Mouse (Mus musculus): ENCODE results near the gene Cfap70.

Cfap70 gene

DNA sequence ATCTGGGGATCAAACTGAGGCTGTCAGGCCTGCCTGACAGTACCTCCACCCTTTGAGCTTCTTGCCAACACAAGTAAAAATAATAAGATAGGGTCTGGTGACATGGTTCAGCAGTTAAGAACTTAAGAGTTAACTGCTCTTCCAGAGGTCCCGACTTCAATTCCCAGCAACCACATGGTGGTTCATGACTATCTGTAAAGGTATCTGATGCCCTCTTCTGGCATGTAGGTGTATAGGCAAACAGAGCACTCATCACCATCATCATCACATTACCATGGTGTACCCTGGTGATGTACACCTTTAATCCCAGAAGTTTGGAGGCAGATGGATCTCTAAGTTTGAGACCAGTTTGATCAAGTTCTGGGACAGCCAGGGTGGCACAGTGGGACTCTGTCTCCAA lies 23.4 kb downstream of the Cfap70 start:
- DNase-seq (ENCODE audit: inconsistent age in 2 of 2, low spot score in 1 of 2): no peak

DNA sequence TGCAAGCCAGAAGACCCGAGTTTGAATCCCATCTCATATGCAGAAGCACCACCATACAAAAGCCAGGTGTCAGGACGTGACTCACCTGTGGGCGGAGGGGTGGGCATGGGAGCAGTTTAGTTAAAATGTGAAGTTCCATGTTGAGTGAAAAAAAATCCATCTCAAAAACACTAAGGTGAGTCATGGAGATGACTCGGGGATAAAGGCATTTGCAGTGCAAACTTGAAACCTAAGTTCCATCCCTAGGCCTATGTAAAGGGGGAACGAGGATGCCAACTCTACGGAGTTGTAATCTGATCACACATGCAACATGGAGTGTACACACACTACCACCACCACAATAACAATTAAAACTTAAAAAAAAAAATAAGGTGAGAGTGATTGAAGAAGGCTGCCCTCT lies 29.0 kb downstream of the Cfap70 start:
- DNase-seq (ENCODE audit: inconsistent age in 2 of 2, low spot score in 1 of 2): no peak

DNA sequence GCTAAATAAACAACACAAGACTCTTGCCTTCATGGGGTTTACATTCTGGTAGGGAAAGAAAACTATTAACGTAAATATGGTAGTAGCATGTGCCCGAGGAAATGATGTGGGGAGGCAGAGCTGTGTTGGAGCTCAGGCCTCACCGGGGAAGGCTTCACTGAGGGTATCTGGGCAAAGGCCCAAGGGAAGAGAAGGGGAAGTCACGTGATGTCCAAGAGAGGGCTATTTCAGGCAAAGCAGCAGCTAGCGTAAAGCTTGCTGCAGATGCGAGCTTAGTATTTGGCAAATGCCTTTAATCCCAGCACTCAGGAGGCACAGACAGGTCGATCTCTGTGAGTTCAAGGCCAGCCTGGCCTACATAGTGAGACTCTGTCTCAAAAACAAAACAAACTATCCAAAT lies 29.8 kb downstream of the Cfap70 start:
- peak in 1 of 2 experiments; percentile 43 for DNase-seq (ENCODE audit: inconsistent age in 2 of 2, low spot score in 1 of 2)

DNA sequence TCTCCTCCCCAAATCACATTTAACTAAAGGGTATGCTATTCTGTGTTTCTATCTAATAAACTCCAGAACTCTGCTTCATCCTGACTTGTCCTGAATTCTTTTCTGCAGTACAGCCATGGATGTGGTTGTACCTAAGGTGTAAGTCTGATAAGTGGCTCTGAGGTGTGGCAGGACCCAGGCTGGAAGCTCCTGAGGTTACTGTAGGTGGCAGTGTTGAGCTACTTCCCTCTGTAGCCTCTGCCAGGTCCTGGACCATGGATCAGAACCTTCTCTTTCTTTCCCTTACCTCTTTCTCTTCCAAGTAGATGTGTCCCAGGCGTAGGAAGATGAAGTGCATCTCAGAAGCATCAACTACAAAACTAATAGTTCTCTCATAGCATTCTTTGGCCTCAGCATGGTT lies 52.0 kb downstream of the Cfap70 start:
- DNase-seq (ENCODE audit: inconsistent age in 2 of 2, low spot score in 1 of 2): peak in 1 of 2 experiments; percentile 82

DNA sequence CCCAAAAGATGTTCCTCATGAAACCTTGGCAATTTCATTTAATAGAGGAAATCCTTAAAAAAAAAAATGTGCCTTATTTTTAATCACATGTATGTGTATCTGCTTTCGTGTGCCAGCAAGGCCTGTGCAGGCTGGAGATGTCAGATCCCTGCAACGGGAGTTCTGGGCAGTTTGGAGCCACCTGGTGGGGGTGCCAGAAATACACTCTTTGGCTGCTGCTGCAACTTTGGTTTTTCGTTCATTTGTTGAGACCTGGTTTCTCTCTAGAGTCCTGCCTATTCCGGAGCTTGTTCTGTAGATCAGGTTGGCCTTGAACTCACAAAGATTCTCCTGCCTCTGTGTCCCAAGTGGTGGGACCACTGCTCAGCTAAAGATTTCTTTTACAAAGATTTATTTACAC lies 53.2 kb downstream of the Cfap70 start:
- DNase-seq (ENCODE audit: inconsistent age in 2 of 2, low spot score in 1 of 2): peak; percentile 51 to 82

DNA sequence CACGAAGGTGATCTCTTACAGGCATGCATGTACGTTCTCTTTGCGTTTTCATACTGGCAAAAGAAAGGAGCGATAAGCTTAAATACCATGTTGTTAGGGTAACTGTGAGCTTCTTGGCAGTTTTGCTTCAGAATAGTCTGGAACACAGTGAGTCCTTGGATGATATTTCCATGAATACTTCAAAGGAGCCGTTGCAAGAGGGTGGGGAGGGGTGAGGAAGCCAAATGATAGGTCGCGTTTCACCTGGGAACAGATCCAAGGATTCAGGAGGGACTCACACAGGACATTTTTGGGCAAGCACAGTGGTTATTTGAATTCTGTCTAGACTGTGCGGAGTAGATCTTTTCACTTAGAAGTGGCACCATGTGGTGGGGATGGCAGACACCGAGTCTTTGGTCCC lies 54.8 kb downstream of the Cfap70 start:
- peak; percentile 61 to 86 for DNase-seq (ENCODE audit: inconsistent age in 2 of 2, low spot score in 1 of 2)

DNA sequence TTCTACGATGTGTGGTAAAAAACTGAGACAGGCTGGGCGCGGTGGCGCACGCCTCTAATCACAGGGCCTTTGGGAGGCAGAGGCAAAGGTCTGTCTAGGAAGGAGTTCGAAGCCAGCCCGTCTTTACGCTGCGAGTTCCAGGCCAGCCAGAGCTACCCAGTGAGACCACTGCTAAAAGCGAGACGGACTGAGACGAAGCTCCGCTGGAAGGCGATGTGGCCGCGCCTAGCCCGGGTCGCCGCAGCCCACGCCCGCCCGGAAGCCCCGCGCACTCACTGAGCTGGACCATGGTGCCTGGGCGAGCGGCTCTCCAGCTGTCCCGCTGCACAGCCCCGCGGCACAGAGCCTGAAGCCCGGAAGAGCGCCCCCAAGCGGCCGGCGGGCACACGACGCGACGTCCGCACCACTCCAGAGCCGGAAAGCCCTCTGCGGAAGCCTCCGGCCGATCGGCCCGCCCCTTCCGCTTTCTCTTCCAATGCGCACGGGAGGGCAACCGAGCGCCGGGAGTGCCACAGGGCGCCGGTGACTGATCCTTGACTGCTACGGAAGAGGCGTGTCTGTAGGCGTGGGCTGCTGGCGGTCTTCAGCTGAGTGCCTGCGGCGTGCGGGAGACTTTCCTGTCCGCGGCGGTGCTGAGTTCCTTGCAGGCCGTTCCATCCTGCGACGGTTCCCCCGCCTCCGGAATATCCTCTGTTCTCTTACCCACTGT lies 58.7 kb downstream of the Cfap70 start, which contains the start of gene Mrps16:
Gene Mrps16 (minus strand): TSS at position 430 of the 709 bp plus-strand sequence.
- peak; percentile 98 for DNase-seq (ENCODE audit: inconsistent age in 2 of 2, low spot score in 1 of 2)

DNA sequence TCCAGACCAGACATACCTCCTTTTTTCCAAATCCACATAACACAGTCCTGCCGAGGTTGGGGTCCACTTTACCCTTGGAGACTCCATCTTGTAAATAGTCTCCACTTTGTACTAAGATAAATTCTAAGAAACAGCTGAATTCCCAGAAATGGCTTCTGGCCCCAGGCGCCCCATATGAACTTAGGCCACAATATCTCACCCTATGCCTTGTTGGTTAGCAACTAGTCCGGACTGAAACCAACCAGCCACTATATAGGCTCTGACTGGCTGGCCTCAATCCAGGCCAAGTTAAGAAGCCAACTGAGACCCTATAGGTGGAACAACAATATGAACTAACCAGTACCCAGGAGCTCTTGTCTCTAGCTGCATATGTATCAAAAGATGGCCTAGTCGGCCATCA lies 59.7 kb downstream of the Cfap70 start:
- peak in 1 of 2 experiments; percentile 56 for DNase-seq (ENCODE audit: inconsistent age in 2 of 2, low spot score in 1 of 2)

DNA sequence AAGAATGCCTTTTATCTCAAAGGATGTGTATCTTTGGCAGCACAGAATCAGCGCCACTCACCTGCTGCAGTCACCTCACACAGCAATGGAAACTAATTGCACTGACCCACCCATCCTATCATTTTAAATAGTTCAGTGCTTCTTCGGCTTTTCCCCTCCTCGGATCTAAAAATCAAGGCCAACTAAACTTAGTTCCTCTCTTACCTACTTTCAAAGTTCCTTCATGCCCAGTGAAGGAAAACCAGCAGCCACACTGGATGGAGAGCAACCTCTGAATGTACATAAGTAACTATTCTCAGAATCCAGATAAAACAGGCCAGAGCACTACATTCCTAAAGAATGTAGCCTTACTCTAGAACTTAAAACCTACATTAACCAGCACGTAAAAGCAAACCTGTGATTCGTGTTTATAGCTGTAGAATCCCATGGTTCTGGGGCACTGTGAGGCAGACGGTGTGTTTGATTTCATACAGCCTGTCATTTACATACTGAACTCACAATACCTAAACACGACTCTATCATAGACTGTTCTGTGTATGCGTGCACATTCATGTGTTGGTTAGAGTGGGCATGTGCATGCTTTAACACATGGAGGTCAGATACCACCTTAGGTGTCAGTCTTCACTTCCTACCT lies 62.5 kb downstream of the Cfap70 start:
- peak in 1 of 2 experiments; percentile 56 for DNase-seq (ENCODE audit: inconsistent age in 2 of 2, low spot score in 1 of 2)

DNA sequence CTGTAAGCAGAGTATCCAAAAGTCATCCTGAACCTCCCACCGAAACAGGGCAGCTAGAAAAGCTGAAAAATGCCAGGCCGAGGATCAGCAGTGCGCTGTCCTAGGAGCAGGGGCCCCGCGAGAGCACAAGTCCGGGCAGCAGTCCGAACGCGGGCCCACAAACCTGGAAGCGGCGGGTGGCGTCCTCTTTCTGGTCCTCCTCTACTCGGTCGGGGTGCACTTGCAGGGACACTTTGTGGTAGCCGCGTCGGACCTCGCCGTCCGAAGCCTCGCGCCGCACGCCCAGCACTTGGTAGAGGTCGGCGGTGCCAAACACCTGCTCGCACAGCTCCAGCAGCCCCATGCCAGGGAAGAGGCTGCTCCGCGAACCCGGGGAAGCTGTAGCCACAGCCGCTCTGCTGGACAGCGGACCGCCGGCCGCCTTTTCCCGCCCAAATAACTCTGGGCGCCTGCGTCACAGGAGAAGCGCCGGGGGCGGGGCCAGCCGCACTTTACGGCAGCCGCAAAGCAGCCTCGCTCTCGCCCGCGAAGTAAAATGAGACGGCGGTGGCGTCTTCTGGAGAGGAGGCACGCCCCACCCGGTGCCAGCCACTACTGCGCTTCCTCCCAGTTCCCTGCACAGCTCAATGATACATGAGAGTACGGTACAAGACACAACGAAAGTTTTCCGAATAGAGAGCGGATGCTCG lies 63.4 kb downstream of the Cfap70 start, which contains the start of gene Dnajc9:
Gene Dnajc9 (minus strand): TSS at position 470 of the 689 bp plus-strand sequence.
- peak; percentile 95 to 98 for DNase-seq (ENCODE audit: inconsistent age in 2 of 2, low spot score in 1 of 2)

DNA sequence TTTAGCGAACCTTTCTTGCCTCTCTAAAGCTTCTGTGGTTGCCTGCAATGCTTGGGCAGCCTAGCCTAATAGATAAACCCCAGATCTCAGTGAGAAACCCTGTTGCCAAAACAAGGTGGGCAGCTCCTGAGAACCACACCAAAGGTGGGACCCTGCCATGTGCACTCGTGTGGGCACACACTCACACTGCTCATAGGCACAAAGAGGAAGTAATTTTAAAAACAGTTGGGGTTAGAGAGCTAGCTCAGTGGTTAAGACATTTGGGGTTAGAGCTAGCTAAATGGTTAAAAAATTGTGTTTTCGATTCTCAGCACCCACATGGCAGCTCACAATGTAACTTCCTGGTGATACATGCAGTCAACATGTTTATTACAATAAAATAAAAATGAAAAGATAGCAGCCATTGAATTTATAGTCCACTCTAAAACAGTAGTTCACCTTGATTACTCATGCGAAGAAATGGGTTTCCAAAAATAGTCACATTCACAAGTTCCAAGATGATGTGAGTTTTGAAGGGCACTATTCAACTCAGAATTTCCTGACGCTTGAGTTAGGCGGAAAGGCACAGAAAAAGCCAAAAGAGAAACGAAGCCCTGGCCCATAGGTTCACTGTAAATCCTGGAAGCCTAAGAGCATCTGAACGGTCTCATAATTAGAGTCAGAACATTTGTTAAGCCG lies 72.1 kb downstream of the Cfap70 start:
- DNase-seq (ENCODE audit: inconsistent age in 2 of 2, low spot score in 1 of 2): no peak

DNA sequence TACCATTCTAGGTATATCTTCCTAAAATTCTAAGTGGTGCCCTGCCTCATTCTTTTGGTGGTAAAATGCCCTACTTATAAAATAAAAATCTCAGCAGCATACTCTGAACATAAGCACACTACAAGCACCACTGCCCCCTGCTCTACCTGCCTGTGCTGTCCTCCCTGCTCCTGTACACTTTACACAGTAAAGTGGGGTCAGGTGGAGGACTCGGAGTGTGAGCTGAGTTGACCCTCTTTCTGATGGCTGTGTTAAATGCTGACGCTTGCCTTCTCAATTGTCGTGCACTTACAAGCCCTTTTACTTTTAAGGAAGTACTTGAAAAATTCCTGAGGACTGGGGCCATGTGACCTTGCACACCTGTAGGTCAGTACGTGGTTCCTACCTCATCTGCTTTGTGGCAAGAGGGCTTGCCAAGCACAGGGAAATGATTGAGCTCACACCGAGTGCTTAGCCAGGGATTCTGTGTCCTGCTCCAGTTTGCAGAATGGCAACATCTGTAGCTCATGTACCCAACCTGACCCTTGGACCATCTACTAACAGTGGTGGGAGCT lies 72.9 kb downstream of the Cfap70 start:
- no peak for DNase-seq (ENCODE audit: inconsistent age in 2 of 2, low spot score in 1 of 2)

DNA sequence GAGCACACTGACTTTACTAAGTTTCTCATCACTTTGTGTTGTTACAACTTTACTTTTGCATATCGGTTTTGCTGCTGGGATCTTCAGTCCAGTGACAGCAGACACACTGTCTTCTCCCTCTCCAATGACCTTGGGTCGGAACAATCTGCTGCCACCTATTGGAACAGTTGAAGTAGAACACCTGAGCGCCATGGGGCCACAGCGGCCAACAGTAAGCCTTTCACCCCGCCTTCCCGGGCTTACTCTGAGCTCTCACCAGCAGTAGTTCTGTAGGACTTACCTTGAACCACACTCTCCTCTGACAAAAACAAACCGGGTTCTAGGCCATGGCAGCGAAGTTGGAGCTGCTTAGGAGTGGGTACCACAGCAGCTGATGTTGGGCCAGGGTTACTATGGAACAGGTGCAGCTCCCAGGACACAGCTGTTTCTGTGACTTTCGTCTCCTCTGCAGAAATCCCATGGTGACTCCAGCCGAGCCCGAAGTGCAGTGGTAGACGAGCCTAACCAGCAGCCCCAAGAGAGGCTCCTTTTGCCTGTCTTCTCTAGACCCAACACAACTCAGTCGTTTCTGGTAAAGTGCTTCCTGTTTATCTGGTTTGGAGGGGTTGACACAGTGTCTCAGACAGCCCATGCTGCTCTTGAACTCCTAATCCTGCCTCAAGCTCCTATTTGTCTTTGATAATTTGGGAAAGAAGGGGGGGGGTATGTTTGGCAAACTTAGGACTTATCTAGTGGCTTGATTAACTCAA lies 73.5 kb downstream of the Cfap70 start:
- DNase-seq (ENCODE audit: inconsistent age in 2 of 2, low spot score in 1 of 2): peak; percentile 63 to 88

DNA sequence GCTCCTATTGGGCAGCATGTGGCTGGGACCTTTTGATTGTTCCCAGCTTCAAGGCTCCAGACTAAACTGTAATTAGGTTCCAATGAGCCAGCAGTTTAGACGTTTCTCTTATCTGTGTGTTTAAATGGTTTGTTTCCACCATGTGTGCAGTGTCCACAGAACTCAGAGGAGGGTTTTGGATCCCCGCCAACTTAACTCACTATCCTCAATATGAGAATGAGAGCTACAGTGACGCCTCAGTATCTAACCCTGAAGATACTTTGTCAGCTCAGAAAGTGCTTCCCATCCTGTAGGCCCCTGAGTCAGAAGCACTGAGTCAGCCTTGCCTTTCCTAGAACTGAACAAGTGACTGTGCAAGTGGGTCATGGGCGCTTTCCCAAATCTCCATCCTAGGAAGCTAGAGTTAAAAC lies 74.9 kb downstream of the Cfap70 start:
- DNase-seq (ENCODE audit: inconsistent age in 2 of 2, low spot score in 1 of 2): peak; percentile 67 to 90

DNA sequence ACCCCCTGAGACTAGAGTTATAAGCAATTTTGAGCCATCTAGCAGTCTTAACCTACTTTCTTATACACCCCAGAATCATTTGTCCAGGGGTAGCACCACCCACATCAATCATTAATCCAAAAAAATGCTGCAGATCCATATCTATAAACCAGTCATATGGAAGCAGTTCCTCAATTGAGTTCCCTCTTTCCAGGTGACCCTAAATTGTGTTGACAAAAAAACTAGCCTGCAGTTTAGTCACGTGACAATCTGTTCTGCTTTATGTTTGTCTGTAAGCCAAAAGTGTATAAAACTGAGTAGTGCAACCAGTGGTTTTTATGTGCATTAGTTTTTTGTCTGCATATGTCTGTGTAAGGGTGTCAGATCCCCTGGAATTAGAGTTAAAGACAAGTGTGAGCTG lies 80.2 kb downstream of the Cfap70 start:
- DNase-seq (ENCODE audit: inconsistent age in 2 of 2, low spot score in 1 of 2): no peak

DNA sequence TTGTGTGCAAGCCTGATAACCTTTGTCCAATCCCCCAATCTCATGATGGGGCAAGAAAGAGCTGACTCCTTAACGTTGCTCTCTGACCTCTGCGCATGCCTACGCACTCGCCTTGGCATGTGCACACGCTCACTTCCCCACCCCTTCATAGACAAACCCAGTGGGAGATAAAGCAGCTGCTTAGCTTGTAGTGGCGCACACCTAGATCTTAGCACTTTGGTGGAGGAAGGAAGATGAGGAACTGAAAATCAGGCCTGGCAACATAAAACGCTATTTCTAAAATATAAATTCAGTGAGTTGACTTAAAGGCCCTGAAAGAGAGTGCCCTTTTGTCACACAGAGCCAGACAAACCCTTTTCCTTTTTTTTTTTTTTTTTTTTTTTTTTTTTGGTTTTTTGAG lies 81.2 kb downstream of the Cfap70 start:
- no peak for DNase-seq (ENCODE audit: inconsistent age in 2 of 2, low spot score in 1 of 2)

DNA sequence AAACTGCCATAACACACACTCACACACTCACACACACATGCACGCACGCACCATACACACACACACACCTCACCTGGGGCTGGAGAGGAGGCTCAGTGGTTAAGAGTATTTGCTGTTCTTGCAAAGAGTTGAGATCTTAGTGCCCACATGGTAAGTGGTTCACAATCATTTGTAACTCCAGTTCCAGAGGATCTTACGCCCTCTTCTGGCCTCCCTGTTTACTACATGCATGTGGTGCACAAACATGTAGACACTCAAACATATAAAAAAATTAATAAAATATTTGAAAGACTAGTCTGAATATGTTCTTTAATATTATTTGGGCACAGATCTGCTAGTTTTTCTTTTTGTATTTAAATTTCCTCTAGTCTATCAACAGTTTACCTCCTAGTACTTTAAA lies 83.8 kb downstream of the Cfap70 start:
- no peak for DNase-seq (ENCODE audit: inconsistent age in 2 of 2, low spot score in 1 of 2)

DNA sequence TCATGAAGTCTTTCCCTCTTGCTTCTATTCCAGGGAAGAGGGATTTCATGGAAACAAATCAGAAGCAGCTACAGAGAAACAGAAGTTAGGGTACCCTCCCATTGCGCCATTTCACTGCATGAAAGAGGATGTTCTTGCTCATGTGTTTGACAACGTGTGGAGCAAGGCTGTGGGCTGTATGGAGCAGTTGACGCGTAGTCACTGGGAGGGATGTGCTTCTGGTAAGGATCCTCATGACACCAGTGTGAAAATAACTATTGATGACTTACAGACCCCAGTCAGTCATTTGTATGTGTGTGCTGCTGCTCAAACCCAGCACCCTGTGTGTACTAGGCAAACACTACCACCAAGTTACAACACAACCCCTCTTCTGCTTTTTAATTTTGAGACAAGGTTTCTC lies 88.8 kb downstream of the Cfap70 start:
- DNase-seq (ENCODE audit: inconsistent age in 2 of 2, low spot score in 1 of 2): no peak

DNA sequence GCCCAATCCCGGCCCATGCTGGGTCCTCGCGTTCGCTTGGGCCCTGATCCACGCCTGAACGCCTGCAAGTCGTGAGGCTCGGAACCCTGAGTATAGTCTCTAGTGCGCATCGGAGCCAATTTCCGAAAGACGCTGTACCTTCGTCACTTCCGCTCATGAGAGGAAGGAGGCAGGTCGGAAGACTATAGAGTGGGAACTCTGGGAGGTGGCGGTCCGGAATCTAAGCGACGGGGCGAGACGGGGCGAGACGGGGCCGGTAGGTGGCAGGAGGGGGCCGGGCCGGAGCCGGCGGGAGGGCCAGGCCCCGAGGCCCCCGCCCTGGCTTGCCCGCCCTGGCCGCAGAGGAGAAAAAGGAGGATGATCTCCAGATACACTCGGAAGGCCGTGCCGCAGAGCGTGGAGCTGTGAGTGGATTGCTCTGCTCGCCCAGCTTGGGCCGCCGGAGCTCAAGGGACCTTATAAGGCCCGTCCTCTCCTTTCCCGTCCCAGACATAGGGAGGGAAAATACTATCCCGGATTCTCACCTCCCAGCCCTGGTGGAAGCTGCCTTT lies 104.0 kb downstream of the Cfap70 start, which contains the start of the genes Ecd and Fam149b:
Gene Ecd (minus strand): TSS at position 131 of the 551 bp plus-strand sequence.
Gene Fam149b (plus strand): TSS at position 172 of the 551 bp plus-strand sequence.
- peak; percentile 94 to 99 for DNase-seq (ENCODE audit: inconsistent age in 2 of 2, low spot score in 1 of 2)

DNA sequence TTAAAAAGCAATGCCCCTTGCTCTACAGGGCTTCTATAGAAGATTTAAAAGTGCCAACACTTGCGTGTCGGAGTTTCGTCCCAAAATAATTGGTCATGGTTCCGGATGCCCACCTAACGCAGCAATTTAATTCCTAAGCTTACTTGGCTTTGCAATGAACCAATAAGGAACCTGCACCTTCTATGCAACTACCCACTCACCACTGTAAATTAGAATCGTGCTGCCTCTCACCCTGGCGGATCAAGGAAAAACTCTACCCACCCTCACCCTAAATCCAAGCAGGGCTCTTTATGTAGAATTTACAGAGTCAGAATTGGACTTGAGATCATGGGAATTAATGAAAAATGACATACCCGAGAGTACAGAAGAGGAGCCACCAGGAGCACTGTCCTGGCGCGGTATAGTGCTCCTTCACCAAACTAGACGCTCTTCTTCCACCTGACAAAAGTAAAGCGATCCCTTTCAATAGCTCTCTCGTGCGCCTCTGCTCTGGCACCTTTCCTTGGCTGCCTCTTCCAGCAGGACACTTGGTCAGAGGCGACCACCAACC lies 104.5 kb downstream of the Cfap70 start:
- no peak for DNase-seq (ENCODE audit: inconsistent age in 2 of 2, low spot score in 1 of 2)

Measured in adrenal gland, adult (tissue).